Mouse (Mus musculus) megakaryocyte, embryonic 14.5 days (primary cell): ENCODE results near the gene Cers1. TPM values are rescaled to one million over a fixed set of nuclear protein-coding genes. Genes with fewer than 3 reads are reported as not detected.

Source experiments
- H3K27me3 ChIP-seq: replicated peaks from 2 replicates; pipeline ENCODE3; 2012; ENCODE audit warnings: inconsistent platforms
- H3K36me3 ChIP-seq: replicated peaks from 2 replicates; pipeline ENCODE3; 2012; ENCODE audit warnings: low read length, inconsistent platforms, mixed read lengths
- H3K4me1 ChIP-seq: 2 replicates; pipeline ENCODE4 v1.6.1; 2012; ENCODE audit warnings: inconsistent platforms
- H3K4me3 ChIP-seq: replicated peaks from 2 replicates; pipeline ENCODE3; 2012; ENCODE audit warnings: moderate library complexity, mild to moderate bottlenecking, inconsistent platforms
- H3K9me3 ChIP-seq: 2 replicates; pipeline ENCODE4 v1.6.1; 2012; ENCODE audit warnings: inconsistent platforms
- FLI1 ChIP-seq: IDR thresholded peaks from 2 replicates; pipeline ENCODE4 v1.6.1; 2012; ENCODE audit warnings: low read length, inconsistent platforms, mixed read lengths
- GATA1 ChIP-seq: IDR thresholded peaks from 3 replicates; pipeline ENCODE4 v1.6.1; 2012; ENCODE audit warnings: mixed read lengths, low read length, inconsistent platforms, borderline replicate concordance
- polyA plus RNA-seq: library from polyadenylated mRNA; stranded (reverse); fragments of >175 nt; gene quantifications from 2 replicates; pipeline ENCODE4 v1.2.3, GENCODE M21; 2012; ENCODE audit warnings: low replicate concordance; ENCODE audit not compliant: insufficient read depth

The Cers1 gene
- polyA plus RNA-seq, 1 experiment, result 0.55 TPM

DNA sequence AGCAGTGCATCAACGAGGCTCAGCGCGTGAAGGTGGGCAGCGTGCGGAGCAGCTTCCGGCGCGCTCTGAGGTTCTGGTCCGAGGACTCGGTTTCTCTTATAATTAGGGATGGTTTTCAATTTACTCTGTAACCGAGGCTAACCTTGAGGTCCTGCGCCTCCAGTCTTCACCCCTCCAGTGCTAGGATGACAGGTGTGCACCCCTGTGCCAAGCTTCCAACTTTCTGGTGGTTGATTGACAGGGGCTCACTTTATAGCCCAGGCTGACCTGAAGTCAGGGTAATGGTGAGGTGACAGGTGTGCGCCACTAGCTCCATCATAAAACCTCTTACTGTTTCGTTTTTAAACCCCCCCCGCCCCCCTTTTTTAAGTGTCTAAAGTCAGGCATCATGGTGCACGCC is 12.7 kb upstream of the Cers1 start:
- H3K4me3 ChIP-seq, result peak overlapping the region; percentile 99
- peaks cover 70% of the 10 kb centered on the region for H3K36me3 ChIP-seq
- no peak for TF ChIP-seq GATA1

GRCm38 (mm10) chr8:70309311-70309710 is 6.3 kb upstream of the Cers1 start:
- no peak overlapping the region for H3K4me3 ChIP-seq
- H3K4me1 ChIP-seq, result peaks cover 35% of the 10 kb centered on the region
- TF ChIP-seq FLI1, result no peak
- peaks cover 95% of the 10 kb centered on the region for H3K36me3 ChIP-seq
- H3K9me3 ChIP-seq, result no peaks in the 10 kb centered on the region
- no peaks in the 10 kb centered on the region for H3K27me3 ChIP-seq

More for the DNA sequence above, 12.7 kb upstream of the Cers1 start:
- Histone ChIP-seq H3K4me1 (peaks cover 57% of the 10 kb centered on the region), H3K27me3 (no peaks in the 10 kb centered on the region), H3K9me3 (no peaks in the 10 kb centered on the region)

DNA sequence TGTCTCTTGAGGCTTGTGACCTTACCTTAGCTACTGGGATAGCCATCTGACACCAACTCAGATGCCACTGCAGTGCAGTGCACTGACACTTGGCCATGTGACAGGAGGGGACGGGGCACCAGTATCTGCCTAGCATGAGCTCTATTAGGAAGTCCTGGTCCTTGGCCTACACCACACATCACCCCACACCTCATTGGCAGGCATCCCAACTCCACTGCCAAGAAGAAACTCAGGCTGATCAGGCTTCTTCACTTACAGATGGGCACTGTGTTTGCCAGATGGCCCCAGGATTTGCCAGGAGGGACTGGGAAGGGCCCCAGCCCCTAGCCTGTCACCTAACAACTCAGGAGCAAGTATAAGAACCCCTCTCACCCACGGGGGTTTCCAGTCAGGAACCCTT is 2.2 kb upstream of the Cers1 start:
- Histone ChIP-seq H3K4me1 (peaks cover 33% of the 10 kb centered on the region), H3K9me3 (no peaks in the 10 kb centered on the region), H3K27me3 (peaks cover 36% of the 10 kb centered on the region), H3K36me3 (peaks cover 54% of the 10 kb centered on the region), H3K4me3 (no peak overlapping the region)
- TF ChIP-seq GATA1, result no peak
- no peak for TF ChIP-seq FLI1

DNA sequence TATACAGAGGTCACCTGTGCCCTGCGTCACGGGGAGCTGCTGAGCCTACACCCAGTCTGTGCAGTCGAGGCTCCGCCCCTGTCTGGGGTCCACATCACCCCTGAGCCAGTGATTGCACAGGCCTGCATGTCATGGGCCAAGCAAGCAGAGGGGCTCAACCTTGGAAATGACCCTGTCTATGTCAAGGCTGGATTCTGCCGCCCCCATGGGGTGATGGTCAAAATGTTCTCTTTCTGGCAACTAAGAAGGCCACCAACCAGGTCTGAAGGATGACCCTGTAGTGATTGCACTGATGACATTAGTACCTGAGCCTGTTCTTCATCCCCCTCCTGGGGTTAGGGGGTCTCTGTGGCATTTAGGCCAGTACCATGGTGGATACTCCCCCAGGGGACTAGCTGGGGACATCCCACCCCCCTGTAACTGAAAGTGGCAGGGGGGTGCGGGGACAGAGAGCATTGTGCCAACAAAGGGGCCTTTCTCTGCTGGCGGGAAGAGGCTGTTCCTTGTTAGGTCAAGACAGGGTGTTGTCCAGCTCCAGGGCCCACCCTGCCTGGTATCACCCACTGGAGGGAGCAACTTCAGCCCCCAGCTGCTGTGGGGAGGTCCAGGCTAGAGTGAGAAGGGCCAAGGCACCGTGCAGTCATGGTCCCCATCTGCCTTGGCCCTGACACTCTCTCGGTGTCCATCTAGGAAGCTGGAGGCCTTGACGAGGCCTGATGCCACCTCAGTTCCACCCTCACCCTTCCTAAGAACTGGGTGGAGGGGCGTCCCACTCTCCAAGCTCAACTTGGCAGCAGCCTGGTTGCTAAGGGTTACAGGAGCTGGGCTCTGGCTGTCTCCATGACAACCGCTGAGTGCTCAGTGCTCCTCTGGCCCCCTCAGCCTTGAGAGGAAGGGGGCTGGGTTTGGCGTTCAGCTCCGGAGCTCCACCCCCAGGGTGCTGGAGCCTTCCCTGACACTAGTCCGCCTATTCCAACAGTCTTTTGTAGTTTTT is 1.2 kb downstream of the Cers1 start:
- H3K4me3 ChIP-seq, result peak overlapping the region; percentile 92

DNA sequence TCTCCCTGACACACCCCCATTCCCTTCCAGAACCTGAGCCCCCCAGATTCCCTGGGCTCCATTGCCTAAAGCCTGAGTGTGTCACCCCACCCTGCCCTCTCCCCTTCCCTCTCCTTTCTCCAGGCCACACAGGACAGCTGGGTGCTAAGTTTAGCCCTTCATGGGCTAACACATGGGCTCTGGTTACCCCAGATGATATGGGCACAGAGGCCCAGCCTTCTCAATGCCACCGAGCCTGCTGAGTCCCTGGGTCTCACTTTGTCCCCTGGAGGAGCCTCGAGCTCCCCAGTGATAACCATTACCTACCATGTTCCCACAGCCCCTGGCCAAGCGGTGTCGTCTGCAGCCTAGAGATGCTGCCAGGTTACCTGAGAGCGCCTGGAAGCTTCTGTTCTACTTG is 2.3 kb downstream of the Cers1 start:
- Histone ChIP-seq H3K4me1 (peaks cover 38% of the 10 kb centered on the region), H3K36me3 (peaks cover 13% of the 10 kb centered on the region), H3K4me3 (no peak overlapping the region), H3K9me3 (no peaks in the 10 kb centered on the region), H3K27me3 (peaks cover 70% of the 10 kb centered on the region)
- TF ChIP-seq FLI1 (no peak), GATA1 (no peak)

More for the DNA sequence above, 1.2 kb downstream of the Cers1 start:
- TF ChIP-seq GATA1 (no peak), FLI1 (no peak)
- Histone ChIP-seq H3K36me3 (peaks cover 23% of the 10 kb centered on the region), H3K4me1 (peaks cover 35% of the 10 kb centered on the region), H3K27me3 (peaks cover 60% of the 10 kb centered on the region), H3K9me3 (no peaks in the 10 kb centered on the region)

DNA sequence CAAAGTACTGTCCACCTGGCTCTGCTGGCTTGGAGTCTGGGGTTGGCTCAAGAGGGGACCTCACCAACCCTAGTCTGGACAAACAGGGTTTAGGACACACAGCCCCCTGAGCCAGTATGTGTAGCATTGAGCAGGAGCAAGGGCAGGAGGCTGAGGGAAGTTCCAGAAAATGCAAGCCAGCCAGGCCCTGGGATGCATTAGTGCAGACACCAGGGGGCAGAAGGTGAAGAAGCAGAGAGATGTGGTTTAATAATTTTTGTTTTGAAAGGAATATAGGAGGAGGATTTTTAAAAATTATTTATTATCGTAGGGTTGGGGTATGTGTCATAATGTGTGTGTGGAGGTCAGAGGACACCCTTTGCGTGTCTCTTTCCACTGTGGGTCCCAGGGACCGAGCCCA is 8.1 kb downstream of the Cers1 start:
- no peak for TF ChIP-seq FLI1
- TF ChIP-seq GATA1, result no peak
- Histone ChIP-seq H3K4me3 (no peak overlapping the region), H3K4me1 (peaks cover 42% of the 10 kb centered on the region), H3K9me3 (no peaks in the 10 kb centered on the region), H3K27me3 (peaks cover 36% of the 10 kb centered on the region), H3K36me3 (no peaks in the 10 kb centered on the region)

DNA sequence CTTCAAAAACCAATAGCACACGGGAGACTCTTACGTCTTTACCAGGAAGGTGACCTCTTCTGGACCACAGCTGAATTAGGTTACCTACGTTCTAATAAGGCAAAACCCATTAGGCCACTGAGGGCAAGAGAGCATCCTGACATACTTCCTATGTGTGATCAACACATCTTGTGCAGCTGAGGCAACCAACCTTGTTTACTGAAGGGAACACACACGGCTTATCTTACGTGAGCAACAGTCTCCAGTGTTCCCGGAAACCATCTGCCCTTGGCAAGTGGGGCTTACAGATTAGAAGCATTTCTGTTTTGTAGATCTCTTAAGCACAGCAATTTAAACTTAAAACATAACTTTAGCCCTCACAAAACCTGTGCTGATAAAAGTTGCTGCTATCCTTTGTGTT is 11.9 kb downstream of the Cers1 start:
- H3K9me3 ChIP-seq, result peaks cover 8% of the 10 kb centered on the region; the same call in 1 of the 2 replicates
- TF ChIP-seq GATA1 (peak; percentile 34; the same call in 1 of the 3 replicates), FLI1 (no peak)
- peaks cover 31% of the 10 kb centered on the region for H3K36me3 ChIP-seq
- H3K4me1 ChIP-seq, result peaks cover 55% of the 10 kb centered on the region
- H3K27me3 ChIP-seq, result peaks cover 7% of the 10 kb centered on the region
- peak overlapping the region; percentile 56 for H3K4me3 ChIP-seq

DNA sequence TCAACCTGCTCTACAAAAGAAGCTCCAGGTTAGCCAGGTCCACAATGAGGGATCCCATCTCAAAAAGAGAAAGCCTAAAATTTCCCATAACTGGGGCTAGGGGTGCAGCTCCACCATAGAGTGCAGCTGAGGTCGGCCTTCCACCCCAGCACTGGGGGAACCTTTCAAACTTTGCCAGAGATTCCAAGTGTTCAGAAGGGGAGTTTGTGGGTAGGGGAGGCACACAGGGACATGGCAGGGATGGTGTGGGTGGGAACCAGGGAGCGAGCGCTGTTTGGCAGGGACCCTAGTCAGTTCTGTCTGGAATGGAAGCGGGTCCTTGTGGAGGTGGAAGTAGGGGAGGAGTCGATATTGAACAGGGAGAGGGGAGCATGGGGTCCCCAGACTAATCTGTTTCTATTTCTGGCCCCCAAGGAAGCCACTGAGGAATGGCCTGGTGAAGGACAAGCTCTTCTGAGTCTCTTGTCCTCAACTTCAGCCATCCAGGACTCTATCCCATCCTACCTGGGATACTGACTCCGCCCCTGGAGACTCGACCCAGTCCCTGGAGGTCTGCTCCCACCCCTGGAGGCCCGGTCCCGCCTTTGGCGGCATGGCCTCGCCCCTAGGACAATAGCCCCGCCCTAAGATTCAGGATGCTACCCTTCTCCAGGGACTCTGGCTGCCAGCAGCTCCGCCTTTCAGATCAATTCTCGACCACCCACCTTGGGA is 13.7 kb downstream of the Cers1 start, which contains the start of gene Gdf1:
Gene Gdf1, plus strand, starts transcription at position 694 of the 711 bp plus-strand sequence.
- no peak for TF ChIP-seq GATA1
- TF ChIP-seq FLI1, result no peak
- peaks cover 43% of the 10 kb centered on the region for H3K4me1 ChIP-seq
- H3K36me3 ChIP-seq, result peaks cover 49% of the 10 kb centered on the region
- peaks cover 11% of the 10 kb centered on the region; the same call in 1 of the 2 replicates for H3K9me3 ChIP-seq
- no peaks in the 10 kb centered on the region for H3K27me3 ChIP-seq
- peak within 1 kb of the TSS; percentile 40 for H3K4me3 ChIP-seq

GRCm38 (mm10) chr8:70329835-70330740 is 14.5 kb downstream of the Cers1 start:
- H3K36me3 ChIP-seq, result peaks cover 57% of the 10 kb centered on the region
- peaks cover 11% of the 10 kb centered on the region; the same call in 1 of the 2 replicates for H3K9me3 ChIP-seq
- no peak for TF ChIP-seq FLI1
- no peak for TF ChIP-seq GATA1
- peaks cover 39% of the 10 kb centered on the region for H3K4me1 ChIP-seq
- no peak overlapping the region for H3K4me3 ChIP-seq
- no peaks in the 10 kb centered on the region for H3K27me3 ChIP-seq
